Mouse (Mus musculus) embryonic facial prominence, embryonic 14.5 days (tissue): ENCODE results near the gene Pank3. TPM values are rescaled to one million over a fixed set of nuclear protein-coding genes. Genes with fewer than 3 reads are reported as not detected.
"Not testable (repeated sequence)": the region's sequence is repeated elsewhere in the genome, so short reads cannot be mapped to it uniquely, and the experiment has no call there.

Experiments
- ATAC-seq: fragments of 200-750 bp; cut with Nextera tagmentation; 2 replicates; pipeline ENCODE4 v1.8.0; 2017; ENCODE audit warnings: low read depth, moderate number of reproducible peaks, moderate TSS enrichment
- DNase-seq: peaks from one replicate; pipeline ENCODE4 v3.0.0-alpha.2; 2015; ENCODE audit warnings: low spot score
- H3K27ac ChIP-seq: fragments of 300-500 bp; sonication (generic); replicated peaks from 2 replicates; pipeline ENCODE4 v1.5.1; 2014; ENCODE audit warnings: low read depth, mild to moderate bottlenecking, low read length, moderate library complexity
- H3K27me3 ChIP-seq: fragments of 300-500 bp; sonication (generic); replicated peaks from 2 replicates; pipeline ENCODE4 v1.6.1; 2014; ENCODE audit warnings: low read length; ENCODE audit not compliant: control insufficient read depth, insufficient read depth
- H3K36me3 ChIP-seq: fragments of 300-500 bp; sonication (generic); 2 replicates; pipeline ENCODE4 v1.6.1; 2014; ENCODE audit warnings: low read length, mixed read lengths; ENCODE audit not compliant: control insufficient read depth, insufficient read depth
- H3K4me1 ChIP-seq: fragments of 300-500 bp; sonication (generic); 2 replicates; pipeline ENCODE4 v1.6.1; 2014; ENCODE audit warnings: antibody characterized with exemption, low read length; ENCODE audit not compliant: control insufficient read depth, insufficient read depth
- H3K4me2 ChIP-seq: fragments of 300-500 bp; sonication (generic); 2 replicates; pipeline ENCODE4 v1.6.1; 2014; ENCODE audit warnings: low read depth, mild to moderate bottlenecking, low read length, moderate library complexity, mixed read lengths
- H3K4me3 ChIP-seq: fragments of 300-500 bp; sonication (generic); 2 replicates; pipeline ENCODE4 v1.5.1; 2014; ENCODE audit warnings: low read depth, mild to moderate bottlenecking, low read length
- H3K9ac ChIP-seq: fragments of 300-500 bp; sonication (generic); 2 replicates; pipeline ENCODE4 v1.6.1; 2014; ENCODE audit warnings: low read depth, mild to moderate bottlenecking, low read length, moderate library complexity, mixed read lengths
- H3K9me3 ChIP-seq: fragments of 300-500 bp; sonication (generic); 2 replicates; pipeline ENCODE4 v1.6.1; 2016; ENCODE audit warnings: low read length; ENCODE audit not compliant: control insufficient read depth
- WGBS: fragments of 180-500 bp; shearing (Covaris S2); extraction: QIAGEN DNeasy Blood & Tissue Kit; methylation state at CpG from one replicate; pipeline ENCODE4 v1.1.7; 2014; 5-methylcytosine and 5-hydroxymethylcytosine counted together
- polyA plus RNA-seq: library from polyadenylated mRNA; unstranded; fragments of >200 nt; fragmentation: Nextera tagmentation; extraction: Ambion mirVana; gene quantifications from 2 replicates; pipeline ENCODE4 v1.2.1, GENCODE M21; 2014

Gene Pank3
- polyA plus RNA-seq, 1 experiment from 2014 or later: 21.4 TPM

- 95% methylated on average over 4 of the region's 4 CpGs for WGBS
- H3K36me3 ChIP-seq: peaks cover 74% of the 10 kb centered on the region
- DNase-seq: no peak
These were observed 15.3 kb downstream of the Pank3 start for GRCm38 (mm10) chr11:35784537-35784936.

GRCm38 (mm10) chr11:35788443-35788842, 19.2 kb downstream of the Pank3 start:
- Histone ChIP-seq H3K36me3 (peaks cover 59% of the 10 kb centered on the region), H3K27me3 (no peaks in the 10 kb centered on the region), H3K4me1 (no peaks in the 10 kb centered on the region), H3K27ac (no peak overlapping the region), H3K9ac (no peak overlapping the region), H3K4me2 (no peak overlapping the region), H3K4me3 (no peak overlapping the region), H3K9me3 (no peaks in the 10 kb centered on the region)
- no peak for DNase-seq
- WGBS: 77% methylated on average over 2 of the region's 2 CpGs
- ATAC-seq: no peak

More at GRCm38 (mm10) chr11:35784537-35784936, 15.3 kb downstream of the Pank3 start:
- H3K9me3 ChIP-seq: no peaks in the 10 kb centered on the region
- H3K9ac ChIP-seq: no peak overlapping the region
- H3K4me2 ChIP-seq: no peak overlapping the region
- no peak overlapping the region for H3K4me3 ChIP-seq
- H3K27me3 ChIP-seq: no peaks in the 10 kb centered on the region
- no peak overlapping the region for H3K27ac ChIP-seq
- H3K4me1 ChIP-seq: no peaks in the 10 kb centered on the region
- no peak for ATAC-seq

GRCm38 (mm10) chr11:35792800-35793199, 23.5 kb downstream of the Pank3 start:
- H3K9ac ChIP-seq, H3K4me3 ChIP-seq, H3K4me2 ChIP-seq, DNase-seq, H3K9me3 ChIP-seq, H3K4me1 ChIP-seq, ATAC-seq, H3K27ac ChIP-seq: not testable (repeated sequence)
- 92% methylated on average over 5 of the region's 5 CpGs for WGBS
- H3K27me3 ChIP-seq: peaks cover 27% of the 10 kb centered on the region
- H3K36me3 ChIP-seq: peaks cover 29% of the 10 kb centered on the region

GRCm38 (mm10) chr11:35797751-35798494, 28.6 kb downstream of the Pank3 start:
- Histone ChIP-seq H3K4me2 (peak overlapping the region; percentile 66), H3K4me3 (peak overlapping the region; percentile 41), H3K27ac (no peak overlapping the region), H3K9ac (peak overlapping the region; percentile 40; the same call in 1 of the 2 replicates), H3K27me3 (peaks cover 46% of the 10 kb centered on the region), H3K9me3 (no peaks in the 10 kb centered on the region), H3K4me1 (peaks cover 10% of the 10 kb centered on the region; the same call in 1 of the 2 replicates), H3K36me3 (no peaks in the 10 kb centered on the region)
- ATAC-seq: peak; percentile 18; the same call in 1 of the 2 replicates
- DNase-seq: no peak
- WGBS: 9% methylated on average over 21 of the region's 86 CpGs

- H3K27ac ChIP-seq: no peak overlapping the region
- peak; percentile 4 for DNase-seq
- H3K4me3 ChIP-seq: peak overlapping the region; percentile 41
- H3K9me3 ChIP-seq: no peaks in the 10 kb centered on the region
- H3K36me3 ChIP-seq: no peaks in the 10 kb centered on the region
- no peak overlapping the region; the same call in 1 of the 2 replicates for H3K9ac ChIP-seq
- 5% methylated on average over 9 of the region's 23 CpGs for WGBS
- peaks cover 46% of the 10 kb centered on the region for H3K27me3 ChIP-seq
- H3K4me2 ChIP-seq: peak overlapping the region; percentile 66
- peaks cover 10% of the 10 kb centered on the region; the same call in 1 of the 2 replicates for H3K4me1 ChIP-seq
- ATAC-seq: peak; percentile 55; the same call in 1 of the 2 replicates
These were observed 29.2 kb downstream of the Pank3 start for GRCm38 (mm10) chr11:35798495-35798820.

- WGBS: 14% methylated on average over 11 of the region's 11 CpGs
- ATAC-seq (no peak), DNase-seq (peak; percentile 87)
- Histone ChIP-seq H3K27ac (no peak within 1 kb of the TSS), H3K9me3 (no peaks in the 10 kb centered on the region), H3K4me3 (peak within 1 kb of the TSS; percentile 41), H3K4me2 (peak within 1 kb of the TSS; percentile 66), H3K9ac (peak within 1 kb of the TSS; percentile 40; the same call in 1 of the 2 replicates), H3K4me1 (peaks cover 10% of the 10 kb centered on the region; the same call in 1 of the 2 replicates), H3K27me3 (peaks cover 46% of the 10 kb centered on the region), H3K36me3 (no peaks in the 10 kb centered on the region)
These were observed 29.6 kb downstream of the Pank3 start, which contains the start of gene Fbll1 for GRCm38 (mm10) chr11:35798874-35799273. Gene Fbll1 (minus strand): TSS chr11:35798884.

GRCm38 (mm10) chr11:35801332-35801731, 32.0 kb downstream of the Pank3 start:
- H3K4me1 ChIP-seq: peaks cover 10% of the 10 kb centered on the region; the same call in 1 of the 2 replicates
- no peak overlapping the region for H3K27ac ChIP-seq
- H3K27me3 ChIP-seq: peaks cover 34% of the 10 kb centered on the region
- WGBS: 78% methylated on average over 5 of the region's 5 CpGs
- H3K4me2 ChIP-seq: no peak overlapping the region
- no peak for ATAC-seq
- H3K9me3 ChIP-seq: no peaks in the 10 kb centered on the region
- H3K36me3 ChIP-seq: 0 out of 2 replicates have a peak, but pooled peaks cover 1% of the 10 kb centered on the region
- no peak for DNase-seq
- no peak overlapping the region for H3K4me3 ChIP-seq
- H3K9ac ChIP-seq: no peak overlapping the region

- Histone ChIP-seq H3K4me1 (no peaks in the 10 kb centered on the region), H3K27me3 (no peaks in the 10 kb centered on the region), H3K9ac (no peak overlapping the region), H3K36me3 (peaks cover 97% of the 10 kb centered on the region), H3K4me2 (no peak overlapping the region), H3K27ac (no peak overlapping the region), H3K9me3 (no peaks in the 10 kb centered on the region), H3K4me3 (no peak overlapping the region)
- 84% methylated on average over 10 of the region's 10 CpGs for WGBS
- DNase-seq (no peak), ATAC-seq (no peak)
These were observed 42.2 kb downstream of the Pank3 start for GRCm38 (mm10) chr11:35811458-35811857.
